Mouse (Mus musculus): ENCODE measurements around the gene Ttll11.

Ttll11 gene

GRCm38 (mm10) chr2:35823589-35823988 lies 156.1 kb downstream of the Ttll11 start:
- DNase-seq (ENCODE audit: low read depth): no peak

DNA sequence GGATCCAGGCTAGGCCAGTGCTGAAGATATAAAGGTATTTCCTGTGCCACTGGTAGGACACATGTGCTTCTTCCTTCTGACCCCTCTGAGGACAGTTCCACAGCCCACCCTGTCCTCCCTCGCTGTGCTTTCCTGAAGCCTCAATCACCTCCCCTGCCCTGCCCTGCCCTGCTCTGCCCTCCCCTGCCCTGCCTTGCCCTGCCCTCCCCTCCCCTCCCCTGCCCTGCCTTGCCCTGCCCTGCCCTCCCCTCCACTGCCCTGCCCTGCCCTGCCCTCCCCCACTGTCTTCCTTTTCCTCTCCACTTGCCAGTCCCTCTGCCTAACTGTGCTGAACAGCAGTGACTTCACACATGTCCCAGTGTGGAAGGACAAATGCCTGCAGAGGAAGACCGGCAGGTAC lies 160.8 kb downstream of the Ttll11 start:
- no peak for DNase-seq (ENCODE audit: low read depth)

DNA sequence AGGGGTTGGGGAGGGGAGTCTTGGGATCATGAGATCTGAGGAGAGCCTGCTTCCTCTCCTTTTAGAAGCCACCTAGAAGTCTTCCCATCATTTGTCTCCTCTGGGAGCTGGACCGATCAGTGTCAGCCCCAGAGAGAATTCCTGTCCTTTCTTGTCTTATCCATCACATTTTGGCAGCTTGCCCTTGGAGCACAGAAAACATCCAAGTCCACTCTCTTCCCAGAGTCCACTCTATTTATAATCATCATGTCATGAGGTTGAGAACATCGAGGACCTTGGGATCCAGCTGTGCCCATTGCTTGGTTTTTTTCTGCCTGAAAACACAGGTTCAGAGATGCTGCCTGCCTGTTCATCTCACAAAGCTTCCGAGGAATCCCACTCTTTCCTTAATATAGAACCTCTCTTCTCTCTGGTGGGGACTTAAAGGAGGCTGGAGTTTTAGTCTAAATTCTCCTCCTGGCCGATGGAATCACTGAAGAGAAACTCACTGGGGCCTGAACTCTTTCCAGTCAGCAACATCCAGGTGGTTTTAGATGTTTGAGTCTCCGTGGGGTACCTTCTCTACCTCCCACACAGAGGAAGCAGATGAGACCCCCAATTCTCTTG lies 163.6 kb downstream of the Ttll11 start:
- DNase-seq (ENCODE audit: low read depth): no peak

- DNase-seq (ENCODE audit: low read depth): no peak
These were observed 167.2 kb downstream of the Ttll11 start for GRCm38 (mm10) chr2:35812561-35812933.

DNA sequence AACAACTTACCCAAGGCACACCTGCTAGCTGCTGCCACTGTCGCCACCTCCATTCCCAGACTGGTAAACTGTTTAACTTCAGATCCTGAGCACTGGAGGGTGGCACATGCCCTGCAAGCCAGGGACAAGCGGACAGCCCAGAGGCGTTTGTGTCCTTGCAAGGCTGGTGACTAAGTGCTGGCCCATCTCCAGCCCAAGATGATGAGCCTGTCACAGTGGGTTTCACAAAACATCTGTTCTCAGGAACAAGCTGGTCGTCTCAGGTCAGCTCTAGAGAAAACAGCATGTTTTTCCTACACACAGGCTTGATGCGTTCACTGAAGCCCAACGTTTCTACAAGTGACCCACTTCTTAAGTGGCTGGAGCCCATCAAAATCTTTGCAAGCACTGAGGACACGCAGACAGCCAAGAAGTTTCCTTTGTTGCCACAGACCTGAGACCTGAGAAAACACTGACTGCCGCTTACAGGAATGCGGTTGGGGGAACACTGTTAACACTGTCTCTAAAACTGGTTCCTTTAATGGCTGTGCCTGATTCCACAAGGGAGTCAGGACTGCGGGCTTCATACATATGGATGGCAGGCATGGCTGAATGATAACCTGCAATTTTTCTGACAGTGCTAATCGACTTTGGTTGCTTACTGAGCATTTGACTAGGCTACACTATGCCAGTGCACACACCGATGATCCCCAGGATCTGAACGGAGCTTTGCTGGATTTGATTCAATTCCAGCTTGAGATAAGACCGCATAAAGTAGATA lies 167.7 kb downstream of the Ttll11 start:
- no peak for DNase-seq (ENCODE audit: low read depth)

GRCm38 (mm10) chr2:35810027-35810426 lies 169.7 kb downstream of the Ttll11 start:
- DNase-seq (ENCODE audit: low read depth): no peak

DNA sequence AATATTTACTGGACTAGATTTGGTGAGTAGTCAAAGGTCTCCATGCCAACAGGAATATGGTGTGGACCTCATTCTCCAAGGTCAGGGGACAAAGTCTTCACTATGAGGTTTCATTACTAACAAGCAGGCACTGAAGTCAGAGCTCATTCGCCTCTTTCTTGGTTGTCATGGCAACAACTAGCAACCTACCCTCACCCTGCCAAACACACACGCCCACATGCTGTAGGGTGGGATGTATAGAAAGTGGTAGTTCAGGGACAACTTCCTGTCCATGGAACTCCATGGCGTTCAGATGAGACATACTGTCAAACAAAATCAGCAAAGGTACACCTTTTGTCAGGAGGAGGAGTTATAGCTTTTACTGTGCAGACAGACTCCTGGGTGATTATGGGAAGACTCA lies 170.6 kb downstream of the Ttll11 start:
- no peak for DNase-seq (ENCODE audit: low read depth)

DNA sequence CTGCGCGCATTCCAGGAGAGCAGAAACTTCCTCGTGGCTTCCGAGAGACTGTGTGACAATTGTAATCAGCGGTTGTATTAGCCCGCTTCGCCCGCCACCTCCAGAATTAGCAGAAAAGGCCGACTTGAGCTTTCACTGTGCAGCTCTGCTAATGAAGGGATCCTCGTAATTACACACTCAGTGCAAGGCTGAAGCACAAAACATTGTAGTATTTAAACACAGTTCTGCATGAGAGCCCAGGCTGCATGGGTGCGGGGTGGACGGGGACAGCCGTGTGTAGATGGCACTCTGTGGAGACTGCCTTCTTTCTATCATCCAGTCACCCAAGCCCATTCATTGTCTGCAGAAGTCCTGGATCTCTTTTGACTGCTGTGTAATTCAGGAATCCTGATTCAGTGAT lies 173.8 kb downstream of the Ttll11 start:
- DNase-seq (ENCODE audit: low read depth): no peak

DNA sequence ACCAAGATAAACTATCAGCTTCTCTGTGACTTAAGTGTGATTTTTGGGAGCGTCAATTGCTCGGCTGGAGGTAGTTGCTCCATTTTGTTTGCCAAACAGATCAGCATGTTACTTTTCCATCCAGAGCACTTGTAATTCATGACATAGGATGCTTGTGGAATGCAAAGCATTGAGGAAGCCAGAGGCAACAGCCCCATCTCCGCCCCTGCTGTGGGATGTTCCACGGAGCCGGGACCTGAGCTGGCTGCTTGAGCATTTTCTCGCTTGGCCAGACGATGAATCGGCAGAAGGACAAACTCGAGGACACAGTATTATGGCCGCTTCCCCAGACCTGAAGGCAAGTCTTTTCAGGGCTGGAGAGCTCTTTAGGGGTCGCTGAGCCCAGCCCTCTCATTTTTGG lies 176.6 kb downstream of the Ttll11 start:
- no peak for DNase-seq (ENCODE audit: low read depth)

DNA sequence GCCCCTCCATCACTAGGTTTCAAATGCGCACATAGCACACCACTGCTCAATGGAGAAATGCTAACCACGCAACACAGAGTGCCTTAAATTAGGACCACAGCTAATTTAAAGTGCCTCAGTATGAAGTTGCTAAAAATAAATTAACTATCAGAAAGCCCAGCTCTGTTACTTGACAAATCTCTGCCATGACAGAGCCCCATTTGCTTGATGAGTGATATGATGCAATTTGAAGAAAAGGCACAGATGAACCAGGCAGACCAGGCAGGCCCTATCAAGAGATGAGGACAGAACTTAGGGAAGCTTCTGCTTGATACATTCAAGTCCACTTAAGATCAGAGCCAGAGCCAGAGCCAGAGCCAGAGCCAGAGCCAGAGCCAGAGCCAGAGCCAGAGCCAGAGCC lies 178.0 kb downstream of the Ttll11 start:
- DNase-seq (ENCODE audit: low read depth): no peak

DNA sequence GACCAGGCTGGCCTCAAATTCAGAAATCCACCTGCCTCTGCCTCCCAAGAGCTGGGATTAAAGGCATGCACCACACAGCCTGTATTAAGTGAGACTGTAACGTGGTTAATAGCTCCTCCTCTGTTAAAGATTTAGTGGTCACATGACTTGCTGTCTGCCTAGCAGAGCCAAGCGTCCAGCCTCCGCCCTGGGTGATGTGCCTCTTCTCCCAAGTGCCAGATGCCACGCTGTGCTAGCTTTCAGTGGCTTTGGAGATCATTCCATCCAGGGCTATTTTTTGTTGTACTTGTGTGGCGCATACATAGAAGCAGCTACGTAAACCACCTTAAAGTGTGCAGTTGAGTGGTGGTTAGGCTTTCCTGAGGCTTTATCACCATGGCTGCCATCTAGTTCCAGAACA lies 180.6 kb downstream of the Ttll11 start:
- DNase-seq (ENCODE audit: low read depth): no peak

GRCm38 (mm10) chr2:35797998-35798397 lies 181.7 kb downstream of the Ttll11 start:
- no peak for DNase-seq (ENCODE audit: low read depth)

- DNase-seq (ENCODE audit: low read depth): no peak
These were observed 190.1 kb downstream of the Ttll11 start for GRCm38 (mm10) chr2:35789362-35790326.

DNA sequence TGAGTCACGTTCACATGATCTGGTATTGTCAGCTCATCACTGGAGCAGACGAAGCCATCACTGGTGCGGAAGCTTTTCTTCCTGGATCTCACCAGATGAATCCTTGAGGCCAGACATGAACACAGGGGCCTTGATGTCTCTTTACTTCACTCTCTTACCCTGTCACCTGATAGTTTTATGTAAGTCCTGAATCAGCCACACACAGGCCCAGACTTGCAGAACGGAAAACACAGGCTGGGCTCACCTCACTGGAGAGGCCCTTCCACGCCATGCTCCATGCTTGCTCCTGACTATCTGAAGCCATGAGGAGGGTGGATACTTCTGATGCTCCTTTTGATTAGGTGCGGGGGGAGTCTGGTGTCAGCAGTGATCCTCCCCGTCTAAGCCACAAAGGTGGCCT lies 193.8 kb downstream of the Ttll11 start:
- DNase-seq (ENCODE audit: low read depth): no peak

- DNase-seq (ENCODE audit: low read depth): no peak
These were observed 196.3 kb downstream of the Ttll11 start for GRCm38 (mm10) chr2:35783368-35783767.

GRCm38 (mm10) chr2:35779266-35779665 lies 200.4 kb downstream of the Ttll11 start:
- no peak for DNase-seq (ENCODE audit: low read depth)

- DNase-seq (ENCODE audit: low read depth): no peak
These were observed 202.8 kb downstream of the Ttll11 start for GRCm38 (mm10) chr2:35776935-35777334.

- no peak for DNase-seq (ENCODE audit: low read depth)
These were observed 204.1 kb downstream of the Ttll11 start for GRCm38 (mm10) chr2:35775651-35776055.

GRCm38 (mm10) chr2:35770541-35770940 lies 209.2 kb downstream of the Ttll11 start:
- no peak for DNase-seq (ENCODE audit: low read depth)

DNA sequence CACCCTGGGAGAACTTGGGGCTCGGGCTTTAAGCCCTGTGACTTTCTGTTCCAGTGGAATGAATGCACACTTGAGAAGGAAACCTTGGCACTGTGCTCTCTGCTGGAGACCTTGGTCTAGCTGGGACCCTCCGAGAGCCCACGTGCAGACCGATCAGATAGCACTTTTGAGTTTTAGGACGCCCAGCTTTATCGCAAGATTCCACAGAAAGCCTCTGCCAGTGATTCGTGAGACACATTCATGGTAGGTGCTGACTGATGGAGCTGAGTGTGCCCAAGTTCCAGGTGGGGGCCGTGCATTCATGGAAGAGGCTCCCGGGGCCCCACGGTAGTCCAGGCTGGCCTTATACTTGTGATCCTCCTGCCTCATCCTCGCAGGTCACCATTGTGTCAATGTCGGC lies 210.3 kb downstream of the Ttll11 start:
- no peak for DNase-seq (ENCODE audit: low read depth)

DNA sequence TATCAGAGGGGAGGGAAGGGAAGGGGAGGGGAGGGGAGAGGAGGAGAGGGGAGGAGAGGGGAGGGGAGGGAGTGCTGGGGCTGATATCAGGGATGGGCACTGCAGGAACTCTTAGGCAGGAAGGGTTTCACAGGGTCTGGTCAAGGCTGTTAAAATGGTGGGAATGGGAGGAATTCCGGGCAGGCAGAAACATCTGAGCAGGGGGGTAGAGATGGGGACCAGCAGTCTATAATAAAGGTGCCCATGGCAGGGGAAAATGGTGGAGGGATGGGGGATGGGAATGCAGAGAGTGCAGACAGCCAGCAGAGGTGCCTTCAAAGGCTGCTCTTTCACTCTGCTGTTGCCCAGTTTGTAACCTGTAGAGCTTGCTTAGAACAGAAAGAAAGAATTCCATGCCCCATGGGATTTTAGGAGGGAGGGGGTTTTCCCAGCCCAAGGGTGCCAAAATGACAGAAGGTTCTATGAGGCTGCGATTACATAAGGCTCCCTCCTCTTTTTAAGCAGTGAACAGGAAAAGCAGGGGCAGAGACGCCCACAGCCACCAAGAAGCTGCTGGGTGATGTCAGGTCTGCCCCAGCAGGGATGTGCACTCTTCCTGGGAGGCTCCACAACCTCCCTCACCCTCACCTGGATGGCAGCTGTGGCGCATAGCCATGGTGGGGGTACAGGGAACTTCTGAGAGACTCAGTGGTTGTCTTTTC lies 211.0 kb downstream of the Ttll11 start:
- DNase-seq (ENCODE audit: low read depth): no peak

Data from induced T-regulatory cell, adult 2 months (primary cell).